Mouse (Mus musculus) hindbrain, embryonic 16.5 days (tissue): ENCODE measurements at regions not wholly inside any gene's neighbourhood (a gene's known extent, or its start where the extent isn't known, plus 50 kb on each side); places are given as distances from the start of the nearest gene placed in this dataset.

Experiments
- ATAC-seq: fragments of 200-750 bp; cut with Nextera tagmentation; 2 replicates; pipeline ENCODE4 v1.8.0; 2017; ENCODE audit warnings: moderate TSS enrichment, moderate library complexity
- H3K27ac ChIP-seq: fragments of 300-500 bp; sonication (generic); 2 replicates; pipeline ENCODE4 v1.5.1; 2014; ENCODE audit warnings: low read depth, mild to moderate bottlenecking, control low read depth, low read length, moderate library complexity
- H3K27me3 ChIP-seq: fragments of 300-500 bp; sonication (generic); replicated peaks from 2 replicates; pipeline ENCODE4 v1.6.1; 2014; ENCODE audit warnings: low read length; ENCODE audit not compliant: control insufficient read depth, insufficient read depth
- H3K36me3 ChIP-seq: fragments of 300-500 bp; sonication (generic); 2 replicates; pipeline ENCODE4 v1.6.1; 2014; ENCODE audit warnings: mild to moderate bottlenecking, low read length, moderate library complexity, mixed read lengths; ENCODE audit not compliant: control insufficient read depth, insufficient read depth
- H3K4me1 ChIP-seq: fragments of 300-500 bp; sonication (generic); 2 replicates; pipeline ENCODE4 v1.6.1; 2014; ENCODE audit warnings: low read depth, low read length; ENCODE audit not compliant: control insufficient read depth, insufficient read depth
- H3K4me2 ChIP-seq: fragments of 300-500 bp; sonication (generic); 2 replicates; pipeline ENCODE4 v1.6.1; 2014; ENCODE audit warnings: mild to moderate bottlenecking, low read length, control low read depth, moderate library complexity
- H3K4me3 ChIP-seq: fragments of 300-500 bp; sonication (generic); 2 replicates; pipeline ENCODE4 v1.5.1; 2014; ENCODE audit warnings: mild to moderate bottlenecking, low read length, control low read depth, moderate library complexity
- H3K9ac ChIP-seq: fragments of 300-500 bp; sonication (generic); 2 replicates; pipeline ENCODE4 v1.6.1; 2014; ENCODE audit warnings: low read depth, mild to moderate bottlenecking, control low read depth, low read length, moderate library complexity
- H3K9me3 ChIP-seq: fragments of 300-500 bp; sonication (generic); 2 replicates; pipeline ENCODE4 v1.6.1; 2014; ENCODE audit warnings: mild to moderate bottlenecking, low read length, moderate library complexity; ENCODE audit not compliant: control insufficient read depth
- WGBS: fragments of 180-500 bp; shearing (Covaris S2); extraction: QIAGEN DNeasy Blood & Tissue Kit; methylation state at CpG from one replicate; pipeline ENCODE4 v1.1.7; 2014; 5-methylcytosine and 5-hydroxymethylcytosine counted together

DNA sequence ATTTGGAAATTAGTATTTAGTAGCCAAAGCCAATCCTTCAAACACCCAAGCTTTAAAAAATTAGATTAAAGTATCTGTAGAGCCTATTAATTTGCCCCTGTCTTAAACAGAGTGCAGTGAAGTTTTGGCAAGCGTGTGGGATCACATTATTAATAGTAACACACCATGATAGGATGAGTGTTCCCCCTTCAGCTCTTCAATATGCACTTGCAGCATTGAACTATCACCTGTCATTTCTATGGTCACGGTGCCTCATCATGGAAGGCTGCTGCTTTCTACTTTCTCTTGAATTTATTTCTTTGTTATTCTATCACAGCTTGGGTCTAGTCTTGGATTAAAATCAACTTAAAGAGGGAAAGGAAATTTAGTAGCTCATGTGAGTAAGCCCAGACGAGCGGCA lies 196.4 kb downstream of the Pmp22 start:
- H3K4me2 ChIP-seq = no peak overlapping the region
- WGBS = 84% methylated on average over 4 of the region's 4 CpGs
- H3K9me3 ChIP-seq = no peaks in the 10 kb centered on the region
- H3K9ac ChIP-seq = no peak overlapping the region
- ATAC-seq = no peak
- H3K27me3 ChIP-seq = no peaks in the 10 kb centered on the region
- no peaks in the 10 kb centered on the region for H3K4me1 ChIP-seq
- no peak overlapping the region for H3K27ac ChIP-seq
- H3K4me3 ChIP-seq = no peak overlapping the region
- H3K36me3 ChIP-seq = no peaks in the 10 kb centered on the region

DNA sequence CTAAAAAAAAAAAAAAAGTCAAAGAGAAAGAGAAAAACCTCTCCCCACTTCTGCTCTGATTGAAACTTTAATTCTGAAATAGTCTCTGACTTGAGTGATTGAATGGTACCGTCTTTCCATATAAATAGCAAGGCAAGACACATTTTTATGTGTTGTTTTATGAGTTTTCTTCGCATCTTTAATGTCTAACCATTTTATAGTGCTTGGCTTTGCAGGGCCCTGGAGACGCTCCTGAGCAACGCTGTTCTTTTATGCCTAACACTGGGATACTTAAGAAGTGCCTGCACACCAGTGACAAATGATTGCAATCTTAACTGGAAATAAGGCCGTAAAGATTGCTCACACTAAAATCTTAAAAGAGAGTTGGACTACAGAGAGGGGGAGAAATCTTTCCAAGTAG lies 198.1 kb downstream of the Pmp22 start:
- 53% methylated on average over 5 of the region's 5 CpGs for WGBS
- H3K27ac ChIP-seq = no peak overlapping the region
- H3K4me1 ChIP-seq = no peaks in the 10 kb centered on the region
- H3K27me3 ChIP-seq = no peaks in the 10 kb centered on the region
- no peak overlapping the region for H3K4me3 ChIP-seq
- no peak overlapping the region for H3K4me2 ChIP-seq
- no peaks in the 10 kb centered on the region for H3K36me3 ChIP-seq
- ATAC-seq = no peak
- no peaks in the 10 kb centered on the region for H3K9me3 ChIP-seq
- H3K9ac ChIP-seq = no peak overlapping the region

DNA sequence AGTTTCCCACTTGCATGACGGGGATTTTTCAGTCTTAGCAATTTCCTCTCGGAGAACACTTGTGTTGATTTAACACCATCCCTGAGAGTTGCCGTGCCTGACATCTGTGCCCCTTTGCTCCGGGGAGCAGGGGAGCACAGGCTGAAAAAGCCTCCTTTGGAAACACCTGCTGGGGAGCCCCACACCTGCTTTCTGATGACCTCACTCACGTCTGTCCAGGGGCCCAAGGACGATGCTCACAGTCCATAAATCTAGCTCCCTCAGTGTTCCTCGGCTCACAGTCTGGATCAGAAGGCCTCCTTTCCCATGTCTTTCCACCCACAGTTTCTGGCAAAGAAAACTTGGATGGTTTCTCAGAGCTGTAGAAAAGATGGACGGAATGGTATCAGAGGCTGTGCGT lies 208.7 kb downstream of the Pmp22 start:
- 79% methylated on average over 9 of the region's 9 CpGs for WGBS
- Histone ChIP-seq H3K4me2 (no peak overlapping the region), H3K27ac (no peak overlapping the region), H3K27me3 (no peaks in the 10 kb centered on the region; the same call in 1 of the 2 replicates), H3K9me3 (no peaks in the 10 kb centered on the region), H3K4me1 (no peaks in the 10 kb centered on the region), H3K4me3 (no peak overlapping the region), H3K9ac (no peak overlapping the region), H3K36me3 (no peaks in the 10 kb centered on the region)
- no peak for ATAC-seq

DNA sequence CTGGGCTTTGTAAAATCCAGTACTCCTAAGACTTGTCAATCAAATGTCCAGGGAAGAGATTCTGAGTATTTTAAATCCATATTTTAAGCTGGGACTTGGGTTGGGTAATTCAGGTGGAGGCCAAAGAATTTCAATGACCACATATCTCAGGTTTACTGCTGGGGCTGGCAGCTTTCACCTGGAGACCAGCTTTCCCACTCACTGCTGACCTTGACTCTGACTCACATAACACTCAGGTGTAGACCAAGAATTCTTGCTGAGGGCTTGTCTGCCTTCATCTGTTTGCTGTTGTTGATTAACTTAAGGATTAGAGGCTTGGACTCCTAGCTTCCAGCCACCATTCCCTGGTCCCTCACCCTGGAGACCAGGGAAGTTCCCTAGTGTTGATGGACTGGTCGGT lies 209.5 kb downstream of the Pmp22 start:
- Histone ChIP-seq H3K4me1 (no peaks in the 10 kb centered on the region), H3K4me3 (no peak overlapping the region), H3K4me2 (no peak overlapping the region), H3K27ac (no peak overlapping the region), H3K36me3 (no peaks in the 10 kb centered on the region), H3K9ac (no peak overlapping the region), H3K9me3 (no peaks in the 10 kb centered on the region), H3K27me3 (no peaks in the 10 kb centered on the region; the same call in 1 of the 2 replicates)
- no peak for ATAC-seq
- WGBS = 92% methylated on average over 1 of the region's 1 CpGs

DNA sequence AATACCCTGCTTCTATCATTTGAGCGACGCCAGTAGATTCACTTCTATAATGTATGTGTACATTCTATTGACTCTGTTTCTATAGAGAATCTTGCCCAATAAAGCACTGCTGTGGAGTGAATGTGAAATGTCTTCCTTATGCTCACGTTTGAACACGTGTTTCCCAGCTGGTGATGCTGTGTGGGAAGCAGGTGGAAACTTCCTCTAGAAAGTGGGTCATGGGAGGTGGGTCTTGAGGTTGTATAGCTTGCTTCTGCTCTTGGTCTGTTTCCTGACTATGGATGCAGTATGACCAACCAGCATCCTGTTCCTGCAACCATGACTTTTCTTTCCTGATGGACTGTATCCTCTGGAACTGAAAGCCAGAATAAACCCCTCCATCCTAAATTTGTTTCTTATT lies 216.9 kb downstream of the Pmp22 start:
- Histone ChIP-seq H3K27me3 (no peaks in the 10 kb centered on the region), H3K9me3 (no peaks in the 10 kb centered on the region), H3K36me3 (no peaks in the 10 kb centered on the region), H3K4me3 (no peak overlapping the region), H3K4me2 (no peak overlapping the region), H3K4me1 (peaks cover 3% of the 10 kb centered on the region; the same call in 1 of the 2 replicates), H3K9ac (no peak overlapping the region), H3K27ac (no peak overlapping the region)
- no peak for ATAC-seq
- 82% methylated on average over 4 of the region's 4 CpGs for WGBS

DNA sequence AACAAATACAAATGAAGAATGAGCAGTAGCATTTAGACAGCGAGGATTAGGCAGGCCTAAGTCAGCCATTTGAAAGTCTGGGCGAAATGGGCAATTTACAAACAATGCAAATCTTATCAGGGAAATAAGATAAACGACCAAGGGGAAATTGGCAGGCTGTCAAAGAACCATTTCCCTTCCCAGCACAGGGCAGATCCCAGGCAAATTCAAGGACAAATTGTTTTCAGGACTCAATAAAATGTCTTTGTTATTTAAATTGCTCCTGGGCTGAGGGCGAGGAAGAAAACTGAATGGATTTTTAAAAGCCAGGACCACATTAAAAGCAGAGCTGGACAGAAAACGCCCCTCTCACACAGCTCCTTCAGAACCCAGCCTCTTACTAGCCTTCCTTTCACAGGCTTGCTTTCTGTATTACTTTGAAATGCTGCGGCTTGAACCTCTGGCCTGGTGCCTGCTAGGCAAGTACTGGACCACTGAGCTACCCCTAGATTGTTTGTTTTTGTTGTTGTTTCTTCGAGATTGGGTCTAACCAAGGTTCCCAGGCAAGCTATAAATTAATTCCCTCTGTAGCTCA lies 221.4 kb downstream of the Pmp22 start:
- Histone ChIP-seq H3K9me3 (no peaks in the 10 kb centered on the region), H3K27me3 (no peaks in the 10 kb centered on the region), H3K27ac (no peak overlapping the region), H3K9ac (no peak overlapping the region), H3K36me3 (no peaks in the 10 kb centered on the region), H3K4me1 (peaks cover 3% of the 10 kb centered on the region; the same call in 1 of the 2 replicates), H3K4me3 (no peak overlapping the region), H3K4me2 (no peak overlapping the region)
- WGBS = 19% methylated on average over 7 of the region's 7 CpGs
- no peak for ATAC-seq

DNA sequence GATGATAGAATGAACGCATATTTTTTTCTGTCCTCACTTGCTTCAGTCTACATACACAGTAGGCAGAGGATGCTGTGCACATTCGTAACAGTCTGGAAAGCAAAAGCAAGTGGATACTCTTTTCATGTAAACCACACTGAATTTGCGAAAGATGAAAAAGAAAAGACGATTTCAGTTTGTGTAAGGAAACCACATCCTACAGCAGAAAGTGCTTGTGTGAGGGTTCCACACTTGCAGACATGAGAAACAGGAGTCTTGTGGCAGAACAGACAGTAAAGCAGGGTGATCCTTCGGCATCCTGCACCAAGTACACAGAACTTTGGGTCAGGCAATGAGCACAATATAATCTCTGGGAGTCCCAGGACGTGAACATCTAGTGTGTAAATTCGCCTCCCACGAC lies 223.2 kb downstream of the Pmp22 start:
- H3K9me3 ChIP-seq = no peaks in the 10 kb centered on the region

DNA sequence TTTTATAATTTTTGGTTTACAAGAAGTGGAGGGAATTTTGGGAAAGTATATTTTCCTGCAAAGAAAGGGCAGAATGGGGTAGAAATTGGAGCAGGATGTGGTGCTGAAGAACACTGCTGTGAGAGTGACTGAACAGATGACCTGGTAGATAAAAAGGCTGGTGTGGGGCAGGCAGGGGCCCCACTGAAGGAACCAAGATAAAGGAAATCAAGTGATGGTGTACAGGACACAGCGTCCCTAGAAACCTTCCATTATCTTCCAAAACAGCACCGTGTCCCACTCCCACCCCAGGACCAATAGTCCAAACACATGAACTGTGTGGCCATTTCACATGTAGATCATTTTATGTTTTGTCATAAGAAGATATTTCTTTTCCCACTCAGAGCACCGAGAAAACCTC lies 224.2 kb downstream of the Pmp22 start:
- ATAC-seq = no peak
- Histone ChIP-seq H3K36me3 (no peaks in the 10 kb centered on the region), H3K27me3 (no peaks in the 10 kb centered on the region), H3K9me3 (no peaks in the 10 kb centered on the region), H3K4me2 (no peak overlapping the region), H3K27ac (no peak overlapping the region), H3K4me3 (no peak overlapping the region), H3K4me1 (peaks cover 3% of the 10 kb centered on the region), H3K9ac (no peak overlapping the region)
- WGBS = 90% methylated on average over 3 of the region's 3 CpGs

More for the DNA sequence above, 223.2 kb downstream of the Pmp22 start:
- Histone ChIP-seq H3K4me3 (no peak overlapping the region), H3K36me3 (no peaks in the 10 kb centered on the region), H3K4me1 (peaks cover 3% of the 10 kb centered on the region; the same call in 1 of the 2 replicates), H3K4me2 (no peak overlapping the region), H3K27ac (no peak overlapping the region), H3K27me3 (no peaks in the 10 kb centered on the region), H3K9ac (no peak overlapping the region)
- no peak for ATAC-seq
- WGBS = 90% methylated on average over 8 of the region's 8 CpGs

DNA sequence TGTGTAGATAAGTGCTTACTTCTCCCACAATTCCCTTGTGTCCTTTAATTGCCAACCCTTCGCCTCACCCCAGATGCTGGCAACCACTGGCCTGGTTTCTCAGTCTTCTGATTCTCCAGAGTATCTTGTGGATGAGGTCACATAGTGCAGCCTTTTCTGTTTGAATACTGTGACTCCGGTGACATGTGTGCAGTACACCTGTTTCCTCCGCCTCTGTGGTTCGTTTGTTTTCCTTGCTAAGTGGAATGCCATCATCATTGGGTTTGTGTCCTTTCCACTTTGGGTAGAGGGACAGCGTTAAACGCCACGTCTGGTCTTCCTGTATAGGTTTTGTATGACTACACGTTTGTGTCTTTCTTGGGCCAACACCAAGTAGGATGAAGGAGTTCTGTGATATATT lies 224.9 kb downstream of the Pmp22 start:
- Histone ChIP-seq H3K27me3 (no peaks in the 10 kb centered on the region), H3K4me3 (no peak overlapping the region), H3K27ac (no peak overlapping the region), H3K9me3 (no peaks in the 10 kb centered on the region), H3K4me2 (no peak overlapping the region), H3K9ac (no peak overlapping the region), H3K4me1 (peaks cover 3% of the 10 kb centered on the region), H3K36me3 (no peaks in the 10 kb centered on the region)
- WGBS = 92% methylated on average over 8 of the region's 8 CpGs
- no peak for ATAC-seq
